ENCODE assay signal across 9 mouse cellular contexts in the genomic region with DNA sequence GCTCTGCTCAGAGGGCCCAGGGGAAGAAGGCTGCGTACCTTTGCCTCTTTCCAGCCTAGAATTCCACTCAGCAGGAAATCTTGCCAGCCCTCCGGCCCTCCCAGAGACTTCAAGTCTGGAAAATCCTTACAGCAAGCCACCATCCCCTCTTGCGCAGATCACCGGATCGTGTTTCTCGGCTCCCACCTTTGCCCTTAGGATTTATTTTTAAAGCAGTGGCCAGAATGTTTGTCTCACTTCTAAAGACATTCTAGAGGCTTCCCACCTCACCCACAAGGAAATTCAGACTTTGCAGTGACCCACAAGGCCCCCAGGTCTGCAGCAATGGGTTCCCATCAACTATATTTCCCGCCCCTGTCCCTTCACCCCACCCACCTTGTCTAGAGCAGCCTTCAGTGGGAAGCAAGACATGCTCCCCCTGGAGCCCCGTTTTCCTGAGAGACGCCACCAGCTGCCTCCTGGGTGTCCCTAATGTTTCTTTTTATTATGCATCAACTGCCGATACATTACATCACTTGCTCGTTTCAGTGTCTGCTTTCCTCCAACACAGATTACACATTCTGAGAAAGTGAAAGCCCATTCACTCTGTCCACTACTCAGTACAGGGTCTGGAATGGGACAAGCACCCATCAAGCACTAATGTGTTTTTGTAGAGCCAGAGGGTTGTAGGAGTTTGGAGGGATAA.
DNase-seq lines count a peak whose midpoint lies in the region; ATAC-seq and TF ChIP-seq lines count a peak whose summit lies in the region.
"Had no signal": no experiment of that assay in that cellular context is flagged by ENCODE, and none has a peak within 500 bp of the region (broad histone marks: within the 10 kb centered on the region; RNA-seq: fewer than 3 reads in every experiment).

No protein-coding gene starts in this region.

- DNase-seq in testis, postnatal 10 days (ENCODE audit: low spot score), result peak; percentile 45
- DNase-seq in testis, postnatal 14 days (ENCODE audit: low spot score), result no peak
- no peak for DNase-seq in forebrain, postnatal 0 days
- DNase-seq in midbrain, embryonic 10.5 days (ENCODE audit: low spot score), result peak; percentile 33
- DNase-seq in T-cell, adult 2 months (ENCODE audit: low spot score), result no peak
- DNase-seq in adrenal gland, adult (ENCODE audit: inconsistent age in 2 of 2, low spot score in 1 of 2), result no peak
- no peak for DNase-seq in spleen, postnatal 10 days (ENCODE audit: low spot score in 2 of 2)
- DNase-seq: lung, adult 18-20 months; thymus, adult 18-20 months had no signal

- H3K9me3 ChIP-seq in forebrain, postnatal 0 days (ENCODE audit: low read length), result no peaks in the 10 kb centered on the region
- no peaks in the 10 kb centered on the region for H3K9me3 ChIP-seq in midbrain, embryonic 10.5 days (replicated peaks)

- no peak overlapping the region; the same call in none of the 2 replicates for H3K4me2 ChIP-seq in forebrain, postnatal 0 days (ENCODE audit: low read depth)

- peak; percentile 12; the same call in 1 of the 2 replicates for ATAC-seq in forebrain, postnatal 0 days

- WGBS in forebrain, postnatal 0 days, result 13% methylated on average over 11 of the region's 11 CpGs
- 19% methylated on average over 11 of the region's 11 CpGs for WGBS in midbrain, embryonic 10.5 days

- peak; percentile 1; the same call in 1 of the 2 replicates for TF ChIP-seq CTCF in forebrain, postnatal 0 days (IDR thresholded peaks at IDR 0.05; ENCODE audit: low read depth)

- no peaks in the 10 kb centered on the region for H3K36me3 ChIP-seq in forebrain, postnatal 0 days (ENCODE audit: insufficient read depth)
- H3K36me3 ChIP-seq in midbrain, embryonic 10.5 days, result no peaks in the 10 kb centered on the region

- H3K27ac ChIP-seq in forebrain, postnatal 0 days (ENCODE audit: low read depth, low read length), result no peak overlapping the region
- H3K27ac ChIP-seq in midbrain, embryonic 10.5 days (replicated peaks), result peak overlapping the region; percentile 89

- no peak overlapping the region for H3K4me3 ChIP-seq in forebrain, postnatal 0 days (ENCODE audit: low read depth, low read length)
- peak overlapping the region; percentile 29 for H3K4me3 ChIP-seq in midbrain, embryonic 10.5 days

- H3K9ac ChIP-seq in forebrain, postnatal 0 days, result no peak overlapping the region

- H3K27me3 ChIP-seq in forebrain, postnatal 0 days (ENCODE audit: insufficient read depth, low read length), result no peaks in the 10 kb centered on the region
- no peaks in the 10 kb centered on the region for H3K27me3 ChIP-seq in midbrain, embryonic 10.5 days (ENCODE audit: low read depth, poor library complexity, severe bottlenecking)

- H3K4me1 ChIP-seq in forebrain, postnatal 0 days (ENCODE audit: insufficient read depth), result 0 out of 2 replicates have a peak, but pooled peaks cover 6% of the 10 kb centered on the region
- peaks cover 43% of the 10 kb centered on the region for H3K4me1 ChIP-seq in midbrain, embryonic 10.5 days

Comparison
In these comparisons a context has a peak if more than half of its experiments do, and no peak if none do; other contexts are left out.
1. DNase-seq: peak in testis, postnatal 10 days (single experiment) and midbrain, embryonic 10.5 days (single experiment); none in testis, postnatal 14 days (single experiment), forebrain, postnatal 0 days (single experiment), T-cell, adult 2 months (single experiment), adrenal gland, adult (0 of 2) and spleen, postnatal 10 days (0 of 2).